Mouse (Mus musculus) liver, adult 2 months (tissue): Measurements from ENCODE around the gene Rrp36. TPM values are rescaled to one million over a fixed set of nuclear protein-coding genes. Genes with fewer than 3 reads are reported as not detected.

ENCODE experiments used
- DNase-seq: peaks from one replicate; pipeline ENCODE4 v3.0.0-alpha.2; 2011; ENCODE audit warnings: low read depth, low spot score; ENCODE audit errors: extremely low read depth
- H3K27ac ChIP-seq: fragments of 200-500 bp; replicated peaks from 2 replicates; pipeline ENCODE4 v1.5.1; 2012; ENCODE audit warnings: low read depth, mild to moderate bottlenecking, control low read depth, inconsistent platforms, low read length; ENCODE audit not compliant: insufficient read depth
- H3K27me3 ChIP-seq: fragments of 200-500 bp; 2 replicates; pipeline ENCODE4 v1.6.1; 2012; ENCODE audit warnings: mild to moderate bottlenecking, moderate library complexity, low read length, inconsistent platforms; ENCODE audit not compliant: control insufficient read depth, insufficient read depth
- H3K36me3 ChIP-seq: fragments of 200-500 bp; 2 replicates; pipeline ENCODE4 v1.6.1; 2012; ENCODE audit warnings: low read length, inconsistent platforms; ENCODE audit not compliant: control insufficient read depth, insufficient read depth
- H3K4me1 ChIP-seq: fragments of 200-500 bp; 2 replicates; pipeline ENCODE4 v1.6.1; 2011; ENCODE audit warnings: low read length; ENCODE audit not compliant: control insufficient read depth, insufficient read depth
- H3K4me3 ChIP-seq: fragments of 200-500 bp; 2 replicates; pipeline ENCODE4 v1.5.1; 2011; ENCODE audit warnings: low read depth, mild to moderate bottlenecking, control low read depth, low read length, moderate library complexity; ENCODE audit not compliant: insufficient read depth
- H3K79me2 ChIP-seq: fragments of 200-500 bp; 2 replicates; pipeline ENCODE4 v1.6.1; 2012; ENCODE audit warnings: inconsistent platforms, mild to moderate bottlenecking, low read length, moderate library complexity; ENCODE audit not compliant: control insufficient read depth, insufficient read depth
- H3K9ac ChIP-seq: fragments of 200-500 bp; 2 replicates; pipeline ENCODE4 v1.6.1; 2012; ENCODE audit warnings: low read depth, mild to moderate bottlenecking, control low read depth, inconsistent platforms, low read length
- CTCF ChIP-seq: fragments of 200-500 bp; IDR thresholded peaks from 2 replicates; pipeline ENCODE4 v1.5.1; 2011; ENCODE audit warnings: low read depth, low read length, control low read depth
- POLR2A ChIP-seq: fragments of 200-500 bp; IDR thresholded peaks from 2 replicates; pipeline ENCODE4 v1.6.1; 2011; ENCODE audit warnings: low read length, control low read depth; ENCODE audit not compliant: insufficient read depth; ENCODE audit errors: extremely low read depth
- WGBS: fragments of 180-500 bp; shearing (Covaris S2); methylation state at CpG from one replicate; pipeline ENCODE4 v1.1.7; 2018; 5-methylcytosine and 5-hydroxymethylcytosine counted together
- polyA plus RNA-seq: library from polyadenylated mRNA; depleted of rRNA; stranded (reverse); fragments of >200 nt; gene quantifications from 2 replicates; pipeline ENCODE4 v1.2.3, GENCODE M21; 2012
- total RNA-seq: library from RNA; depleted of rRNA; stranded (reverse); fragments of >200 nt; gene quantifications from 2 replicates; pipeline ENCODE4 v1.2.3, GENCODE M21; 2014

The Rrp36 gene
- total and polyA plus RNA-seq, 2 experiments = 20.3 to 31.6 TPM

DNA sequence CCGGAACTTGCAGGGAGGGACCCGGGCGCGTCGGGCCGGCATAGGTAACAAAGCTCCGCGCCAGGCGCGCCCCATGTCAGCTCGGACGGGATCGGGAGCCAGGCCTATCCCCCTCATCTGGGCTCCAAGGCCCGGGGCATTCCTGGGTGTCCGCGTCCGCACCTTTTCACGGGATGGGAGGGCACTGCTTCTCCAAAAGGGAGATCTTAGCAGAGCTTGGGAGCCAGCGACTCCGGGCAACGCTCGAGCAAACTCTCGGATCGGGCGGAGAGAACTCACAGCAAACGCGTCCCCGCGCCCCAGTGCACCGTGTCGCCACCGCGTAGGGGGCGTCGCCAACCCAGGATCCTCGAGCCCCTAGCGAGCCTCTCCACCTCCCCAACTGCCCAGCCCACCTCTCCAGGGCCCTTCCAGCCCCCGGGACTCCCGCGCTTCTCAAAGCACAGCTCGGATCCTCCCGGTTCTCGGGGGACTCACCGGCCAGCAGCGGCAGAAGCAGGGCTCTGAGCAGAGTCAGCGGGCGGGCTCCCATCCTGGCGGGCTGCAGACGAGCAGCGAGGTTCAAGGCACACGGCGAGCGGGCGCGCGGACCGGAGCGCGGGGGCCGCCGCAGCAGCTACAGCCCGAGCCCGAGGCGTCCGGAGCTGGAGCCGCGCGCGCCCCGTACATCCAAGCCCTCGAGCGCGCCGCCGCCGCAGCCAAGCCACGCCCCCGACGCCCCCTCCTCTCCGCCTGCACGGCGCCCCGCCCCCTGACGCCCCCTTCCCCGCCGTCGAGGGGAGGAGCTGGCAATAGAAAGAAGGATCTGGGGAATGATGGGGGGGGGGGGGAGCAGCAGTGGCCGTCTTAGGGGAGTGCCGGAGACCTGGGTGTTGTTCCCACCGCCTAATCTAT, 45.1 kb downstream of the Rrp36 start, which contains the start of gene Ptk7:
TSS of gene Ptk7 (minus strand) at position 714 of the 894 bp plus-strand sequence.
- TF ChIP-seq CTCF = no peak
- TF ChIP-seq POLR2A = no peak
- no peaks in the 10 kb centered on the region for H3K79me2 ChIP-seq
- H3K4me1 ChIP-seq = no peaks in the 10 kb centered on the region
- H3K4me3 ChIP-seq = peak within 1 kb of the TSS; percentile 50
- 7% methylated on average over 77 of the region's 90 CpGs for WGBS
- no peak within 1 kb of the TSS for H3K27ac ChIP-seq
- H3K27me3 ChIP-seq = no peaks in the 10 kb centered on the region
- H3K9ac ChIP-seq = peak within 1 kb of the TSS; percentile 68
- no peak for DNase-seq
- H3K36me3 ChIP-seq = peaks cover 7% of the 10 kb centered on the region; the same call in 1 of the 2 replicates

- H3K4me1 ChIP-seq = no peaks in the 10 kb centered on the region
- WGBS = 21% methylated on average over 13 of the region's 13 CpGs
- peaks cover 6% of the 10 kb centered on the region; the same call in 1 of the 2 replicates for H3K36me3 ChIP-seq
- H3K27me3 ChIP-seq = no peaks in the 10 kb centered on the region
- no peaks in the 10 kb centered on the region for H3K79me2 ChIP-seq
- peak overlapping the region; percentile 50 for H3K4me3 ChIP-seq
- H3K27ac ChIP-seq = no peak overlapping the region
- peak overlapping the region; percentile 68; the same call in 1 of the 2 replicates for H3K9ac ChIP-seq
- TF ChIP-seq POLR2A = no peak
- TF ChIP-seq CTCF = no peak
- DNase-seq = no peak
These were observed 45.7 kb downstream of the Rrp36 start for GRCm38 (mm10) chr17:46628471-46628790.

GRCm38 (mm10) chr17:46627409-46627808, 46.7 kb downstream of the Rrp36 start:
- 87% methylated on average over 6 of the region's 6 CpGs for WGBS

GRCm38 (mm10) chr17:46624598-46624997, 49.6 kb downstream of the Rrp36 start:
- 77% methylated on average over 12 of the region's 12 CpGs for WGBS
- Histone ChIP-seq H3K4me3 (no peak overlapping the region), H3K36me3 (no peaks in the 10 kb centered on the region), H3K27ac (no peak overlapping the region), H3K9ac (no peak overlapping the region), H3K4me1 (no peaks in the 10 kb centered on the region), H3K27me3 (no peaks in the 10 kb centered on the region), H3K79me2 (no peaks in the 10 kb centered on the region)
- TF ChIP-seq POLR2A = no peak
- no peak for TF ChIP-seq CTCF
- DNase-seq = no peak

More at GRCm38 (mm10) chr17:46627409-46627808, 46.7 kb downstream of the Rrp36 start:
- no peak overlapping the region for H3K27ac ChIP-seq
- no peak for TF ChIP-seq CTCF
- no peak for TF ChIP-seq POLR2A
- no peaks in the 10 kb centered on the region for H3K79me2 ChIP-seq
- no peak for DNase-seq
- H3K27me3 ChIP-seq = no peaks in the 10 kb centered on the region
- no peak overlapping the region for H3K9ac ChIP-seq
- H3K4me1 ChIP-seq = no peaks in the 10 kb centered on the region
- no peak overlapping the region for H3K4me3 ChIP-seq
- peaks cover 4% of the 10 kb centered on the region; the same call in 1 of the 2 replicates for H3K36me3 ChIP-seq

- no peak overlapping the region for H3K4me3 ChIP-seq
- DNase-seq = no peak
- no peak overlapping the region for H3K9ac ChIP-seq
- 61% methylated on average over 10 of the region's 10 CpGs for WGBS
- H3K27me3 ChIP-seq = no peaks in the 10 kb centered on the region
- no peaks in the 10 kb centered on the region for H3K36me3 ChIP-seq
- no peak for TF ChIP-seq POLR2A
- no peak for TF ChIP-seq CTCF
- no peaks in the 10 kb centered on the region for H3K4me1 ChIP-seq
- no peak overlapping the region for H3K27ac ChIP-seq
- no peaks in the 10 kb centered on the region for H3K79me2 ChIP-seq
These were observed 50.2 kb downstream of the Rrp36 start for GRCm38 (mm10) chr17:46623819-46624557.

DNA sequence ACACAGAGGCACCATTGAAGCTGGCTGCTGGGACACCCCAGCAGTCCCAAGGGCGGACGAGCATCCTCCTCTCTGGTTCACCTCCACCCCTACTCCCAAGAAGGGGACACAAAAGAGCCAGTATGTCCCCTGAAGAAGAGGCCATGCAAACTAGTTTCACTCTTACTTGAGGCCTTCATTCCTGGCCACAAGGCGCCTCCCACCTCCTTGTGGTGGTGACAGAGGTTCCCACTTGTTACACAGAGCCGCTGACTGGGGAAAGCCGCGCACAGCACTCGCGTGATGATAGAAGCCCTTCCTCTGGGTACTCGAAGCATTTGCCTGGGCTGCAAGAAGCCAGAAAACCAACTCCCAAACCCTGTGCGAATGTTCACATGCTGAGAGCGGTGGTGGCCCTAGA, 51.9 kb downstream of the Rrp36 start:
- Histone ChIP-seq H3K27ac (no peak overlapping the region), H3K4me3 (no peak overlapping the region), H3K9ac (no peak overlapping the region), H3K36me3 (no peaks in the 10 kb centered on the region), H3K4me1 (no peaks in the 10 kb centered on the region), H3K27me3 (no peaks in the 10 kb centered on the region), H3K79me2 (no peaks in the 10 kb centered on the region)
- WGBS = 89% methylated on average over 11 of the region's 11 CpGs
- DNase-seq = no peak
- no peak for TF ChIP-seq CTCF
- TF ChIP-seq POLR2A = no peak
